Mouse (Mus musculus) heart, embryonic 16.5 days (tissue): ENCODE measurements around the gene Tmem165. TPM values are rescaled to one million over a fixed set of nuclear protein-coding genes. Genes with fewer than 3 reads are reported as not detected.

Experiments used
- ATAC-seq: fragments of 200-750 bp; cut with Nextera tagmentation; replicated peaks from 2 replicates; pipeline ENCODE4 v1.8.0; 2017; ENCODE audit warnings: moderate number of reproducible peaks; ENCODE audit not compliant: insufficient read depth, low FRiP score; ENCODE audit errors: extremely low read depth
- H3K27ac ChIP-seq: fragments of 300-500 bp; sonication (generic); 2 replicates; pipeline ENCODE4 v1.5.1; 2014; ENCODE audit warnings: mild to moderate bottlenecking, low read length, control low read depth, moderate library complexity
- H3K27me3 ChIP-seq: fragments of 300-500 bp; sonication (generic); 2 replicates; pipeline ENCODE4 v1.6.1; 2014; ENCODE audit warnings: low read length, mixed read lengths; ENCODE audit not compliant: control insufficient read depth, insufficient read depth
- H3K36me3 ChIP-seq: fragments of 300-500 bp; sonication (generic); 2 replicates; pipeline ENCODE4 v1.6.1; 2014; ENCODE audit not compliant: control insufficient read depth, insufficient read depth
- H3K4me1 ChIP-seq: fragments of 300-500 bp; sonication (generic); 2 replicates; pipeline ENCODE4 v1.6.1; 2014; ENCODE audit warnings: low read length, mixed read lengths; ENCODE audit not compliant: control insufficient read depth, insufficient read depth
- H3K4me2 ChIP-seq: fragments of 300-500 bp; sonication (generic); 2 replicates; pipeline ENCODE4 v1.6.1; 2014; ENCODE audit warnings: low read depth, mild to moderate bottlenecking, control low read depth, low read length
- H3K4me3 ChIP-seq: fragments of 300-500 bp; sonication (generic); 2 replicates; pipeline ENCODE4 v1.5.1; 2014; ENCODE audit warnings: mild to moderate bottlenecking, control low read depth, low read length
- H3K9ac ChIP-seq: fragments of 300-500 bp; sonication (generic); 2 replicates; pipeline ENCODE4 v1.6.1; 2014; ENCODE audit warnings: low read length, control low read depth
- H3K9me3 ChIP-seq: fragments of 300-500 bp; sonication (generic); replicated peaks from 2 replicates; pipeline ENCODE4 v1.6.1; 2016; ENCODE audit warnings: low read length; ENCODE audit not compliant: control insufficient read depth
- WGBS: fragments of 180-500 bp; shearing (Covaris S2); extraction: QIAGEN DNeasy Blood & Tissue Kit; methylation state at CpG from one replicate; pipeline ENCODE4 v1.1.7; 2014; 5-methylcytosine and 5-hydroxymethylcytosine counted together
- polyA plus RNA-seq: library from polyadenylated mRNA; unstranded; fragments of >200 nt; fragmentation: Nextera tagmentation; extraction: Ambion mirVana; gene quantifications from 2 replicates; pipeline ENCODE4 v1.2.1, GENCODE M21; 2015

The Tmem165 gene
- polyA plus RNA-seq, 1 experiment from 2014 or later, result 58.8 TPM

- Histone ChIP-seq H3K4me1 (no peaks in the 10 kb centered on the region), H3K27ac (no peak overlapping the region), H3K27me3 (no peaks in the 10 kb centered on the region), H3K9me3 (peaks cover 4% of the 10 kb centered on the region), H3K36me3 (no peaks in the 10 kb centered on the region), H3K9ac (no peak overlapping the region), H3K4me2 (no peak overlapping the region), H3K4me3 (no peak overlapping the region)
- ATAC-seq, result no peak
- WGBS, result 72% methylated on average over 5 of the region's 5 CpGs
Observed at GRCm38 (mm10) chr5:76162926-76163325, 20.8 kb upstream of the Tmem165 start.

- no peak for ATAC-seq
- no peak overlapping the region for H3K27ac ChIP-seq
Observed at GRCm38 (mm10) chr5:76163828-76164390, 19.8 kb upstream of the Tmem165 start.

GRCm38 (mm10) chr5:76164827-76165226, 18.9 kb upstream of the Tmem165 start:
- ATAC-seq, result no peak
- no peak overlapping the region for H3K4me2 ChIP-seq
- no peak overlapping the region for H3K4me3 ChIP-seq
- H3K9ac ChIP-seq, result no peak overlapping the region
- no peak overlapping the region for H3K27ac ChIP-seq
- peaks cover 4% of the 10 kb centered on the region for H3K9me3 ChIP-seq
- H3K27me3 ChIP-seq, result no peaks in the 10 kb centered on the region
- no peaks in the 10 kb centered on the region for H3K36me3 ChIP-seq
- no peaks in the 10 kb centered on the region for H3K4me1 ChIP-seq
- 71% methylated on average over 7 of the region's 7 CpGs for WGBS

More at GRCm38 (mm10) chr5:76163828-76164390, 19.8 kb upstream of the Tmem165 start:
- WGBS, result 73% methylated on average over 4 of the region's 4 CpGs
- Histone ChIP-seq H3K4me3 (no peak overlapping the region), H3K9ac (no peak overlapping the region), H3K36me3 (no peaks in the 10 kb centered on the region), H3K4me1 (no peaks in the 10 kb centered on the region), H3K4me2 (no peak overlapping the region), H3K27me3 (no peaks in the 10 kb centered on the region), H3K9me3 (peaks cover 4% of the 10 kb centered on the region)

- no peak overlapping the region for H3K9ac ChIP-seq
- H3K27ac ChIP-seq, result no peak overlapping the region
- no peaks in the 10 kb centered on the region for H3K27me3 ChIP-seq
- WGBS, result 76% methylated on average over 4 of the region's 4 CpGs
- H3K4me1 ChIP-seq, result no peaks in the 10 kb centered on the region
- ATAC-seq, result no peak
- H3K4me3 ChIP-seq, result no peak overlapping the region
- no peaks in the 10 kb centered on the region for H3K36me3 ChIP-seq
- no peak overlapping the region for H3K4me2 ChIP-seq
- peaks cover 4% of the 10 kb centered on the region for H3K9me3 ChIP-seq
Observed at GRCm38 (mm10) chr5:76170522-76170921, 13.2 kb upstream of the Tmem165 start.

- Histone ChIP-seq H3K9ac (no peak overlapping the region), H3K36me3 (no peaks in the 10 kb centered on the region)
- no peak for ATAC-seq
Observed at GRCm38 (mm10) chr5:76171039-76171438, 12.6 kb upstream of the Tmem165 start.

GRCm38 (mm10) chr5:76175051-76175450, 8.6 kb upstream of the Tmem165 start:
- Histone ChIP-seq H3K9me3 (no peaks in the 10 kb centered on the region), H3K9ac (no peak overlapping the region), H3K4me1 (peaks cover 8% of the 10 kb centered on the region), H3K36me3 (no peaks in the 10 kb centered on the region), H3K27me3 (no peaks in the 10 kb centered on the region), H3K27ac (no peak overlapping the region), H3K4me2 (no peak overlapping the region), H3K4me3 (no peak overlapping the region)
- 79% methylated on average over 4 of the region's 4 CpGs for WGBS
- ATAC-seq, result no peak

More at GRCm38 (mm10) chr5:76171039-76171438, 12.6 kb upstream of the Tmem165 start:
- H3K27ac ChIP-seq, result no peak overlapping the region
- no peak overlapping the region for H3K4me3 ChIP-seq
- no peaks in the 10 kb centered on the region for H3K27me3 ChIP-seq
- H3K4me1 ChIP-seq, result no peaks in the 10 kb centered on the region
- H3K9me3 ChIP-seq, result peaks cover 4% of the 10 kb centered on the region
- no peak overlapping the region for H3K4me2 ChIP-seq

GRCm38 (mm10) chr5:76176411-76176810, 7.3 kb upstream of the Tmem165 start:
- Histone ChIP-seq H3K4me1 (peaks cover 8% of the 10 kb centered on the region), H3K36me3 (no peaks in the 10 kb centered on the region), H3K27ac (peak overlapping the region; percentile 20; the same call in 1 of the 2 replicates), H3K4me3 (no peak overlapping the region), H3K27me3 (no peaks in the 10 kb centered on the region), H3K9ac (no peak overlapping the region), H3K4me2 (peak overlapping the region; percentile 10; the same call in 1 of the 2 replicates), H3K9me3 (no peaks in the 10 kb centered on the region)
- ATAC-seq, result no peak
- WGBS, result 31% methylated on average over 3 of the region's 3 CpGs

GRCm38 (mm10) chr5:76176841-76177240, 6.8 kb upstream of the Tmem165 start:
- Histone ChIP-seq H3K4me1 (peaks cover 8% of the 10 kb centered on the region), H3K9me3 (no peaks in the 10 kb centered on the region), H3K4me2 (peak overlapping the region; percentile 10; the same call in 1 of the 2 replicates), H3K4me3 (no peak overlapping the region), H3K27me3 (no peaks in the 10 kb centered on the region), H3K36me3 (no peaks in the 10 kb centered on the region), H3K9ac (no peak overlapping the region), H3K27ac (peak overlapping the region; percentile 20; the same call in 1 of the 2 replicates)
- WGBS, result 52% methylated on average over 11 of the region's 11 CpGs
- no peak for ATAC-seq

GRCm38 (mm10) chr5:76177664-76178063, 6.0 kb upstream of the Tmem165 start:
- no peak for ATAC-seq
- no peaks in the 10 kb centered on the region for H3K36me3 ChIP-seq
- 77% methylated on average over 7 of the region's 7 CpGs for WGBS

More at GRCm38 (mm10) chr5:76177664-76178063, 6.0 kb upstream of the Tmem165 start:
- H3K4me1 ChIP-seq, result peaks cover 13% of the 10 kb centered on the region
- no peaks in the 10 kb centered on the region for H3K27me3 ChIP-seq
- H3K9ac ChIP-seq, result no peak overlapping the region
- no peak overlapping the region for H3K27ac ChIP-seq
- H3K9me3 ChIP-seq, result no peaks in the 10 kb centered on the region
- no peak overlapping the region for H3K4me2 ChIP-seq
- H3K4me3 ChIP-seq, result no peak overlapping the region
